Mouse (Mus musculus) naive thymus-derived CD4-positive, alpha-beta T cell, adult 2 months (primary cell): ENCODE measurements around the gene Rpl32.

Source experiments
- DNase-seq: peaks from one replicate; pipeline ENCODE4 v3.0.0-alpha.2; 2011; ENCODE audit warnings: low read depth

Rpl32 gene

DNA sequence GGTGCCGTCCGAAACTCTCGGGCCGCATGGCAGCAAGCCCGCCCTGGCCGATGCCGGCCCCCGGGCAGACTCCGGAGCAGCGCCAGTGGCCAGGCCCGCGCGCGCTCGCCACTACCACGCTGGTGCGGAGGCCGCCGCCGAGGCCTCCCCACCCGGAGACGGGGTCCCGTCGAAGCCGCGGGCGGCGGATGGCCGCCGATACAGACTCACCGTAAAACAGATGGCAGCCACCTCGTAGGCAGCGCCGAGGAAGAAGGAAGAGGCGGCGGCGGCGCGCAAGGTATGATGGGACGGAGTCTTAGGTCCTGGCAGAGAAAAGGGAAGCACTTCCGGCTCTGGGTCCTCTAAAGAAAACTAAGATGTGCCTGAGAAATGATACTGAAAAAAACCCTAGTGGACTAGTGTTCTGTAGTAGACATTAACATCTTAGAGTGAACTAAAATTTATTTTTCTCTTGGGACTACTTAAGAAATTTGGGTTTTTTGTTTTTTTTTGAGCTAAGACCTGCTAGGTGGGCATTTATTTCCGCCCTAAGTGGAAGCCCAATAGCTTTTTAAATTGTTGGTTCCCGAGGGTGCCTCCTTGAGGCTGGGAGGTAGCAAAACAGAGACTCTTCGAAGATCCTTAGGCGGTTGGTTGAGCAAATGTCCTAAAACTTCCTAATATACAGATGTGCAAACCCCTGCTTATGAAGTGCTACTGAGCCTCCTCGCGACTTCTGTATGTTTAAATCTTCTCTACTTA, at the start of gene Rpl32:
Gene Rpl32 (minus strand): TSS at position 260 of the 744 bp plus-strand sequence.
- peak; percentile 96 for DNase-seq

DNA sequence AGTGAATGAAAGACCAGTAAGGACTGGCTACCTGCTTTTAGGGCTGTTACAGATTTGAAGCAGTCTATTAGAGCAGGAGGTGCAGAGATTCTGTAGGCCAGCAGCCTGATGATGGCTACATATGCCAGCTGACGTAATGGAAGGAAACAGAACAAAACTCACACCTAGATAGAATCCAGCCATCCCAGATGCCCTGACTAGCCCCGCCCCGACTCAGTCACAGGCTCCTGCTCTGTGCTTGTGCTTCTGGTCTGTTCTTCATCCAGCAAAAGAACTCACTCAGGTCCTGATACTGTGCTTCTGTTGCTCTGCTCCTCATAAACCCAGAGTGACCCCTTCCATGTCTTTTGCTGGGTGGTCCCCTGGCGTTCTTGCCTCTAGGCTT, 47.8 kb upstream of the Rpl32 start:
- no peak for DNase-seq

DNA sequence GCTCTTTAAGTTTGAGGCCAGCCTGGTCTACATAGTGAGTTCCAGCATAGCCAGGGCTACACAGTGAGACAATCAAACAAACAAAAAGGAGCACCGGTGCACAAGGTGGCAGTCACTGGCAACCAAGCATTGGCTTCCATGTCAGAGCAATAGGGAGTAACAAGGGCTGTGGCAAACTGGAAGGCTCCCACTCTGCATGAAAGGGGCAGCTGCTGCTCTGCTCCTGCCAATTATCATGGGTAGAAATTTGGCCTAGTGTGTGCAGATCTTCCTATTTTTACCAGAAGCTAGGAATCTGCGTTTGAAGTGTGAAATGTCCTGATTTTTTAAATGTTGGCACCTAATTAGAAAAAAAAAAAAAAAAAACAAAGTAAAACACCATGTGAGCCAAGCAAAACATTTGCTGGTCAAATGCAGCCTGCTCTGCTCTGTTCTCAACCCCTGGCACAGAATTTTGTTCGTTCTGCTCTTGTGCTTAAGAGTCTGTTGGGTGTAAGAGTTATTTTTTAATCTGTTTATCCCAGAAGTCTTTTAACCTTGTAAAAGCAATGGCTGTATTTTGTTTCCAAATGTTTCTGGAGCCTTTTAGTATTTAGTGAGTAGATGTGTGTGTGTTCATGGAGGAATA, 47.3 kb upstream of the Rpl32 start:
- no peak for DNase-seq

DNA sequence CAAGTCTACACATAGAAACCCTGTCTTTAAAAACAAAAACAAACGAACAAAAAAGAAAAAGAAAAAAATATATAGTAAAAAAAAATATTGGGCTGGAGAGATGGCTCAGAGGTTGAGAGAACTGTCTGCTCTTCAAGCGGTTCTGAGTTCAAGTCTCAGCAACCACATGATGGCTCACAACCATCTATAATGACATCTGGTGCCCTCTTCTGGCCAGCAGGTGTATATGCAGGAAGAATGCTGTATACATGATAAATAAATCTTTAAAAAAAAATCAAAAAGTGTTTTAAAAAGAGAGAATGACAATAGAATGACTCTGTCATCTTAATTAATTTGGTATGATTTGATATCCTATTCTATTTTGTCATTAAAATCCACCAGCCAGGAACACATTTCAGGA, 45.9 kb upstream of the Rpl32 start:
- DNase-seq = peak; percentile 61

DNA sequence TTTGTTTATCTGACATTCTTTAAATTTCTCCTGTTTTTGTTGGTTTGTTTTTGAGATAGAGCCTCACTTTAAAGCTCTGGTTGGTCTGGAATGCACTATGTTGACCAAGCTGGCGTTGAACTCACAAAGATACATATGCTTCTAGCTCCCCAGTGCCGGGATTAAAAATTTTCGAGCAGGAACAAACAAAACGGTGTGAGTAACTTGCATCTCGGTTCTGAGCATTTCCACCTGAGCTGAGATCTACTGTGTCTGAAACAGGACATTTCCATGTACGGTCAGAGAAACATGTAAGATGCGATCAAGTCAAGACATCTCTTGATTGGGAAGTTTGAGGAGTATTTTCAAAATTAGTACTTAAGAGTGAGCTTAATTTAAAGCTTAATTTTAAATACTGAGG, 45.4 kb upstream of the Rpl32 start:
- no peak for DNase-seq

DNA sequence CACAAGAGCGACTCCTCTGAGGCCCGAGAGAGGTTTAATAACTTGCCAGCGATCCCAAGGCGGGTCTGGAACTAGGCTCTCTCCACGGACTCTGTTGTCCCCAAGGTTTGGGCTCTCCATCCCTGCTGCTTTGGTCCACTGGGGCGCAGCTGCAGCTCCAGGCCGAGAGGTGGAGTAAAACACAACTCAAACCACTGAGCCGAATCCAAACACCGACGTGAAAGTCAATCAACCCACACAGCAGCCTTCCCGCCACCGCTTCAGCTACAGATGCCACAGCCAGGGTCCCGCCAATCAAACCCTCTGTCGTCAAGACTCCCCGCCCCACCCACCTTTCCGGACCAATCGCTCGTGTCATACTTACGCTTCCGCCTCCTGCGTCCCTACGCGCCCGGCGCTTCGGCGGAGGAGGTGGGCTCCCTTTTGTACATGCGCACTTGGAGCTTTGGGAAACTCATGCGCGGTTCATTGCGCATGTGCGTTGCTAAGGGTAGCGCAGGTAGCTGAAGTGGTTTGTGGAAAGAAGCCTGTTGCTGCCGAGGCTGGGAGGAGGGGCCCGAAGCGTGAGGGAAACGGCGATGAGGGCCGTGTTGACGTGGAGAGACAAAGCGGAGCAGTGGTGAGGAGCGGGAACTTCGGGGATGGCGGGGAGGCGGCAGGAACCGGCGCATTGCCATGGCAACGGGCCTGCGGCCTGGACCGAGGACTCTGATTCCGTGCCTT, 44.7 kb upstream of the Rpl32 start, which contains the start of the genes Mbd4 and Ift122:
Gene Mbd4 (minus strand): TSS at position 281 of the 723 bp plus-strand sequence.
Gene Ift122 (plus strand): TSS at position 380 of the 723 bp plus-strand sequence.
- peak; percentile 100 for DNase-seq

DNA sequence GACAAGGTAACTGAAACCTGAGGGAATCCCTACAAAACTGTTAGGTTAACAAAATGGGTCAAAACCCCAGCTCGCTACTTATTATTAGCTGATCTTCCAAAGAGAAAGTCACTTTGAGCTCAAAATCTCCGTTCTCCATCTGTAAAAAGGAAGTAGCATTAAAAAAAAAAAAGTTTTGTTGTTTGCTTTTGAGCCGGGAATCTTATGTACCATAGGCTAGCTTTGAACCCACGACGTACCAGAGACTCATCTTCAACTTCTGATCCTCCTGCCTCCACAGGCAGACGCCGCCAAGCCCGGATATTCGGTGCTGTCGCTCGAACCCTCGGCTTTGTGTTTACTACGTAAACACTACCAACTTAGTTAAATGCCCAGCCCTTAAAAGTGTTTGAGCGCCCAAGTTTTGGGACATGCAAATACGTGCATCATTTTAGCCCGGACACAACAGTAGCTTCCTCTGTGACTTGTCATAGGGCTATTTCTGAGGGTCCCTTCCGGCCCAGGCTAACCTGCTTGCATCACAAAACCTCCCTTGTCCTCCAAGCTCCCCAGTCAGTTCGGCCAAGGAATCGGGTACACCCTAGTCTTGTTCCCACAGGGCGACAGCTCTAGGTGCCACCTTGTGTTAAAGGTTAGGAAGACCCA, 44.0 kb upstream of the Rpl32 start:
- no peak for DNase-seq

DNA sequence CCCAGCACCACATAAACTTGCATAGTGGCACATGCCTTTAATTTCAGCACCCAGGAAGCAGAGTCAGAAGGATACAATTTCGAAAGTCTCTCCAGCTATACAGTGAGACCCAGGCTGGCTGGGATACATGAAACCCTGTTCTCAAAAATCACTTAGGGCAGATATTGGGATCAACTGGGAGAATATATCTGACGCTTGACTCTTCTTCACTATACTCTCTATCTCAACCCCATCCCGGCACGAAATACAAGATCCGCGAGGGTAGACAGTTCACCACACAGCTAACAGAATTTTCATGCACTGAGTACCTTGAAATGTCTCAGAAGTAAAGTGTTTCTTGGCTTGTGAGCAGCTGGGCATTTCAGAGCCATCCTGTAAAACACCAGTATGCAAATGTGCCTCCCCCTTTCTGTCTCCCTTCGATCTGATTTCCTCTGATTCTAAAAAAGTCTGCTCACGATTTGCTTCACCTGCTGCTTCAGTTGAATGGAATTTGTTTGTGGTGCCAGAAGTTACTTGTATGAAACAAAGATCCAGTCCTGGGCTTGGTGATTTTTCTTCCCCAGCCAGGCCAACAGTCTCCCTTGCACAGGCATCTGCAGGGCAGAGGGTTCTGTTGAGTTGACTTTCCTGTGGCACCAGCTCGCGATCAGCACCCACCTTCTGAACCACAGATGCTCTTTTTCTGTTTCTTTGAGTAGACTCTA, 40.2 kb upstream of the Rpl32 start:
- no peak for DNase-seq

DNA sequence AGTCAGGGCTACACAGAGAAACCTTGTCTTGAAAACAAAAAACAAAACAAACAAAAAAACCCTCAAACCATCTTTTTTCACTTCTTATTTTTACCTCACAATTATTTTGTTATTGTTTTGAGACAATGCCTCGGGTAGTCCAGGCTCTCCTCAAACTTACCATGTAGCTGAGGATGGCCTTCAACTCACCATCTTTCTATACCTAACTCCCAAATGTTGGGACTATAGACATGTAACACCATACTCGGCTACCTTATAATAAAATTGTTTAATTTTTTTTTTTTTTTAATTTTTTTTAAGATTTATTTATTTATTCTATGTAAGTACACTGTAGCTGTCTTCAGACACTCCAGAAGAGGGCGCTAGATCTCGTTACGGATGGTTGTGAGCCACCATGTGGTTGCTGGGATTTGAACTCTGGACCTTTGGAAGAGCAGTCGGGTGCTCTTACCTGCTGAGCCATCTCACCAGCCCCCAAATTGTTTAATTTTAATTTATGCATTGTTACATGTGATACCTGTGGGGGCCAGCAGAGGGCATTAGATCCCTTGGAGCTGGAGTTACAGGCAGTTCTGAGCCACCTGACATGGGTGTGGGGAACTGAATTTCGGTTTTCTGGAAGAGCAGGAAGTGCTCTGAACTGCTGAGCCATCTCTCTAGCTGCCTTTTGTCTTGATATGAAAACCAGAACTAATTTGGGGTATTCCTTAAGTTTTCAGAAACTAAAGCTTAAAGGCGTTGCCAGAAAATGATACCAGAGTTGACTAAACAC, 38.3 kb upstream of the Rpl32 start:
- DNase-seq = peak; percentile 84

DNA sequence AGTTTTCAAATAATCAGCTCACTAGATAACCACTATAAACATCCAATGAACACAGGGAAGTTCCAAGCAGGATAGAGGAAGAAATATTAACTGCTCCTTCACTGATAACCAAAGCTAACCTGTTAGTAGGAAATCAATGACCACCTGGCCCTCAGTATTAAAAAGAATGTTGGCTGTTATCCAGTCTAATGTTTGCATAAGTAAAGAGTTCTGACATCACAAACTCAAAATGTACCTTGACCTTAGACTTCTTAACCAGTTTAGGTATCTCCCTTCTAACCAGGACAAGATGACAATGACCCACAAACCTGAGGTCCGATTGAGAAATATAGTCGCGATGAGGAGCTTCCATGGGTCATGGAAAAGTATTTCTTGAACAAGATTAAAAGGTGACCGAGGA, 36.5 kb upstream of the Rpl32 start:
- no peak for DNase-seq

DNA sequence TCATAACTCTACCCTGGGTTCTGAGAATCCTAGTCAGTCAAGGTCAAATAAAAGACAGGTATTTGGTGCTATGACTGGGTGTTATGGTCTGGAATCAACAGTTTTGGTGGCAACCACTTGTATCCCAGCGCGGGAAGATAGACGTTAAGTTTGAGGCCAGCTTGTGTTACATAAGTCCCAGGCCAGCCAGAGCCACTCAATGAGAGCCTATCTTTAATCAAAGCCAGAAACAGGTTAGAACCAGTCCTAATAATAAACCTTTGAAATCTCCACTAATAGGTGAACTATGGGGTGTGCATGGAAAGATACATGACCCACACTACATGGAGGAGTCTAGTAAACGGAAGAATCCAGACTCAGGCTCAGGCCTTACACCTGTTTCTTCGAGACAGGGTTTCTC, 30.2 kb upstream of the Rpl32 start:
- no peak for DNase-seq

DNA sequence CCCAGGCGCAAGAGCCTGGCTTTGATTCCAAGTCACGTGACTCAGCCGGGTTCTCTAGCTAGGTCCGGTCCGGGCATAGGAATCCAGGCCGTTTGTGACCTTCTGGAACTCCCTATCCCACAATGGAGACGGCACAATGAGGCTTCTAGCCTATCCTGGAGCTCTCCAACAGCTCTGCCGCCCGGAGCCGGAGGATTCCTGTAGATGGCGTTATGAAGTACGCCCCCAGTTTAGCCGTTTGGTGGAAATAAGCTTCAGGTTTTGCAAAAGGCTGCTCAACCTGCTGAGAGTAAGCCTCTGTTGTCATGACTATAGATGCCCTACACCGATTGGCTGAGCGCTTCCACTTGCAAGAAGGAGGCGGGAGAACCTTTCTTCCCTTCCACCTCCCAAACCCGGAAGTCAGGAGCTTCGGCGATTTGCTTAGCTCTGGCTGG, 29.6 kb upstream of the Rpl32 start, which contains the start of gene Efcab12:
Gene Efcab12 (minus strand): TSS at position 252 of the 437 bp plus-strand sequence.
- peak; percentile 74 for DNase-seq

DNA sequence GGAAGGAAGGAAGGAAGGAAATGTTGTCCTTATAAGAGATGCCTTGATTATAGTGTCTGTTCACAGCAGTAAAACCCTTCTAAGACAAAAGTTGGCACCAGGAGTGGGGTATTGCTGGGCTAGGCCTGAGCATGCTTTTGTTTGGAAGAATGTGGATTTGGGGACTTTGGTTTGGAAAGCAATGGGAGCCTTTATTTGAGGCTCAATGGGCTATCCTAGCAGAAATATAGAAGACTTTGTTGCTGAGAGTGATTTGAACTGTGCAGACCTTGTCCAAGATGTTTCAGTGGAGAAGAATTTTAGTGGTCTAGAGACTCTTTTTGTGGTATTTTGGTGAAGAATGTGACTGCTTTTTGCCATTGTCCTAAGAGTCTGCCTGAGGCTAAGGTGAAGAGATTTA, 25.3 kb upstream of the Rpl32 start:
- no peak for DNase-seq

DNA sequence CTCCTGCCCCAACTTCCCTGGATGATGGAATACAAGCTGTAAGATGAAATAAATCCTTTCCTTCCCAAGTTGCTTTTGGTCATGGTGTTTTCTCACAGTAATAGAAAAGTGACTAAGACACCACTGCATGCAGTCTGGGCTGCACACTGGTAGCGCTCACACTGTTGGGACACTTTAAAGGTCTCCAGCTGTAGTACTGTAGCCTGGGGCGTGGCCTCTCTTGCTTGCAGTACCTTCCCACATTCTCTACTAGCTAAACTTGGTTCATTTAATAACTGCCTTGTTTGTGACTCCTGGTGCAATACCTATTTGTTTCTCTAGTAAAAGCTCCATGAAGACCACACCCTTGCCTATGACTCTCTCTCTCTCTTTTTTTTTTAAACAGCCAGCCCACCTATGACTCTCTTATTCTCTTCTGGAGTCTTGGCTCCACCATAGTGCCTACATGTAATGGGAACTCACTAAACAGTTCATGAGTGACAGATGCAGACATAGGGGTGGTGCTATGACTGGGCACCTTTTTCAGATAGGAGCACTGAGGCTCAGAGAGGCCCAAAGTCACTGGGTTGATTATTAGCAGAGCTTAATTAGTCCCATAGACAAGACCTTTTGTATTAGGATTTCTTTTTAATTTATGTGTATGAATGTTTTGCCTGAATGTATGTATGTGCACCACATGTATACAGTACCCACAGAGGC, 23.8 kb upstream of the Rpl32 start:
- no peak for DNase-seq

DNA sequence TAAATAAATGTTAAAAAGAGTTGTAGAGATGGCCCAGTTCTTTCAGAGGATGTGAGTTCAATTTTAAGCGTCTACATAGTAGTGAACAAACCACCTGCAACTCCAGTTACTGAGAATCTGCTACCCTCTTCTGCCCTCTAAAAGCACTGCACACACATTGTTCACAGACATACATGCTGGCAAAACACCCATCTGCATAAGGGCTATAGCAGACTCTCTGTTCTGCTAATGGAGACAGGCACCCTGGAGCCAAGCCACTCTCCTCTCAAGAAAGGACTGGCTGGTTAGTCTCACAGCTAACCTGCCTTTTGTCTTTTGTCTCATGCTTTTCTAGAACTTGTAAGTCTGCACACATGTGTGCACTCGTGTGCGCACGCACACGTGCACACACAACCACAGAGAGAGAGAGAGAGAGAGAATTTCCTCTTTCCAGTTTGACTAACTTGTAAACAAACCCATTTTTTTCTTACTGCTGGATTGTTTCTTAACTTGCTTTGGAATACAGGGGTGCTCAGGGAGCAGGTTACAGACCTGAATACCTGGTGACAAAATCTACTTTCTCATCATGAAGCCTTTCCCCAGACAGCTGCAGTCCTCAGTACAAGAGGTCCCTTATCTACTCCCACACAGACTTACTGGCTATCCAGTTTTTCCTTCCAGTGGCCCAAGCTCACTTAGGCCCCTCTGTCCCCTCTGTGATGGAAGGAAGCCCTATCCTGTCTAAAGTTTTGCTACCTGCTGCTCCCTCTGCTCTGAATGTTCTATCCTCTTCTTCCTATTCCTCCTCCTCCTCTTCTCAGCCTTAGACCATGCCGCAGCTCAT, 22.4 kb upstream of the Rpl32 start:
- no peak for DNase-seq

DNA sequence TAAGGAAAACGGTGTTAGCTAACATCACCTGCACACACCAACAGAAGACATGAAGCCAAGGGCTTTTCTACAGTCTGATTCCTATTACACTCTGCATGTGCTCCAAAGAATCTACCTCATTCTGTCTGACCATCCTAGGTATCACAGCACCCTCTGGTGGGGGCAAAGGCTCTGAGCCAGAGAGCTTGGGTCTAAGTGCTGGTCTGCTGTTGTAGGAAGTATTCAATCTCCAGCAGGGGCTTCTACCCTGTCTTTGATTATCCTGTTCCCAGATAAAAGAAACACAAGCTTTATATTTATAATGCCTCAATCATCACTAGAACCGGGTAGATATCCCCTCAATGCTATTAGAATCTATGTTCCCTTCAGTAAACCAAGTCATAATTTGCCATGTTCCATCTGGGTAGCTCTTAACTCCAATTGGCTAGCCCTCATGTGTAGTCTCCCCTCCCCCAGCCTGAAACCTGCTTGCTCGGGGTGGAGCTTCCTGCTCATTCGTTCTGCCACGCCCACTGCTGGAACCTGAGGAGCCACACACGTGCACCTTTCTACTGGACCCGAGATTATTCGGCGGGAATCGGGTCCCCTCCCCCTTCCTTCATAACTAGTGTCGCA, 15.4 kb upstream of the Rpl32 start:
- DNase-seq = peak; percentile 92

DNA sequence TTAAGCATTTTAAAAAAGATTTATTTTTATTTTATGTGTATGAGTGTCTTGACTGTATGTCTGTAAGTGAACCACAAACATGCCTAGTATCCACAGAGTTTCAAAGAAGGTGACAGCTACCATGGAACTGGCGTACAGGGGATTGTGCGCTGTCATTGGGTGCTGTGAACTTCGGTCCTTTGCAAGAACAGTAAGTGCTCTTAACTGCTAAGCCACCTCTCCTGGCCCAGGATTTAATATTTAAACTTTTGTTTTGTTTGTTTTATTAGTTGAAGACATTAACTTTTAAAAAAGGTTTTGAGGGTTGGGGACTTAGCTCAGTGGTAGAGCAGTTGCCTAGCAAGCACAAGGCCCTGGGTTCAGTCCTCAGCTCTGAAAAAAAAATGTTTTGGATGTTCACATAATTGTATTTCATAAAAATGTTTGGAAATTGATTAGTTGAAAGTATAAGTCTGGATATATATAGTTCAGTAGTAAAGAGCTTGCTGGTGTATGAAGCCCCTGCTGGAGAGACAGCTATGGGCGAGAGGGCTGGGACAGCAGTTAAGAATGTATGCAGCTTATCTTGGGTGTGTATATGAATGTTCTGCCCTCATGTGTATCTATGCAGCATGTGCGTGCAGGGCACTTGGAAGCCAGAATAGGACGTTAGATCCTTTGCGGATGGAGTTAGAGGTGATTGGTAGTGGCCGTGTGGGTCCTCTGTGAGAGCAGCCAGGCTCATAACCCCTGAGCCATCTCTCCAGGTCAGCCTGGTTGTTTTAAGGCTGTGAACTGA, 12.9 kb upstream of the Rpl32 start:
- no peak for DNase-seq

DNA sequence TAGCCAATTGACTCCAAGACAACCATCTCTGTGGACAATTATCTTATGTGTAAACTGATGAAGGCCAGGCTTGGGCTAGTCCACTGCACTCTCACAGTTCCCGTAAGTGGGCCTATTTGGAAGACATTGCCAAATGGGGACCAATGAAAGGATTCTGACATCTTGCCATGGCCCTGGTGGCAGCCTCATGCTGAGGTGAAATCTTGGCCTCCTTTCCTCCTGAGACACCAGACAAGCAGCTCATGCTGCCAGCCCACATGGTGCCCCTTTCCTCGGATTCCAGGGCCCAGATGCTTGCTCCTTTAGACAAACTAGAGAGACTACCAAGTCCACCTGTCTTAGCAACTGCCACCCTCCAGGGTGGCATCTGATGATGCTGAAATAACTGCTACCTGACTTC, 9.6 kb upstream of the Rpl32 start:
- DNase-seq = no peak
